Mouse (Mus musculus): ENCODE measurements around the gene Ets1. TPM values are rescaled to one million over a fixed set of nuclear protein-coding genes. Genes with fewer than 3 reads are reported as not detected.
A peak's percentile ranks its signal among the peaks of the same experiment; 100 is the strongest.

Ets1 gene
- polyA plus RNA-seq, 1 experiment from 2014 or later, result 50.2 TPM

DNA sequence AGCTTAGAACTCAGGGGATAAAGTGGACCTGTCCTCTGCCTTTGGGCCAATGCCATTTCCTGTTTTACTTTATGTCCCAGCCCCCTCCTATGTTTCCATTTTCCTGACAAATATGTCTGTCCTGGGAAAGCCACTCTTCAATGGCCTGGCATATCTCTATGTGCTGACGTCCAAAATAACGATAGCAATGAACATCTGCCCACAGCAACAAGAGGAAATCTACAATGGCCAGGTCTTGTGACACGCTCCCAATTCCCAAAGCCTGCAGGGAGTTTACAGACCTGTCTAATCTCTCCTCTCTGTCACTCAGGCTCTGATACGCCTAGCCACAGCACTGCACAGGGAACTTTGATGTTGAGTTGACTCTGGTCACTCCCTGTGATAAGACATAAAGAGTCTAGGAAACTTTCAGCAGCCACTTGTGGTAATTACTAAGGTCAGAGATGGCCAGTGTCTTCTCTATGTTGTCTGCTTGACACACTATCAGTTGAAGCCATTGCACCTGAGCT lies 124.7 kb downstream of the Ets1 start:
- Histone ChIP-seq H3K27me3 (ENCODE audit: insufficient read depth, poor library complexity, severe bottlenecking) (peaks cover 42% of the 10 kb centered on the region), H3K27ac (no peak overlapping the region; the same call in 1 of the 2 replicates), H3K4me1 (peaks cover 14% of the 10 kb centered on the region), H3K36me3 (peaks cover 12% of the 10 kb centered on the region; the same call in 1 of the 2 replicates), H3K4me3 (no peak overlapping the region), H3K9me3 (no peaks in the 10 kb centered on the region)
- no peak for DNase-seq (ENCODE audit: low spot score)
- WGBS, result 17% methylated on average over 4 of the region's 4 CpGs

DNA sequence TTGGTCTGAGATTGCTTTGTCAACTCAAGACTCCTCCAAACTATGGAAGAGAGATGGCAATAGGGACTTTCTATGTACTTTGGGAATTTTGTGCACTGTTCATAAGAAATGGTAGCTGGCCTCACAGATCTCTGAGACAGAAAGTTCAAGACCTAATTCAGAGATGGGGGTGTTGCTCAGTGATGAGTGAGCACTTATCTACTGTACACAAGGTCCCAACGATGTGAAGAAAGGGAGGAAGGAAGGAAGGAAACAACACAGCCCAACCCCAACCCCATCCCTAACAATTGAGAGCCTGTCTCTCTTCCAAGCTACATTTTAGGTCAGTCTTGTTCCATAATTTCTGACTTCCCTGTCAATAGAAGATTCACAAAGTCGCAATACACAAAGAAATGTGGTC lies 125.3 kb downstream of the Ets1 start:
- Histone ChIP-seq H3K4me1 (peaks cover 14% of the 10 kb centered on the region), H3K27ac (no peak overlapping the region), H3K4me3 (no peak overlapping the region), H3K9me3 (no peaks in the 10 kb centered on the region), H3K27me3 (ENCODE audit: insufficient read depth, poor library complexity, severe bottlenecking) (peaks cover 42% of the 10 kb centered on the region), H3K36me3 (peaks cover 5% of the 10 kb centered on the region; the same call in 1 of the 2 replicates)
- DNase-seq (ENCODE audit: low spot score), result no peak
- WGBS, result 43% methylated on average over 2 of the region's 2 CpGs

DNA sequence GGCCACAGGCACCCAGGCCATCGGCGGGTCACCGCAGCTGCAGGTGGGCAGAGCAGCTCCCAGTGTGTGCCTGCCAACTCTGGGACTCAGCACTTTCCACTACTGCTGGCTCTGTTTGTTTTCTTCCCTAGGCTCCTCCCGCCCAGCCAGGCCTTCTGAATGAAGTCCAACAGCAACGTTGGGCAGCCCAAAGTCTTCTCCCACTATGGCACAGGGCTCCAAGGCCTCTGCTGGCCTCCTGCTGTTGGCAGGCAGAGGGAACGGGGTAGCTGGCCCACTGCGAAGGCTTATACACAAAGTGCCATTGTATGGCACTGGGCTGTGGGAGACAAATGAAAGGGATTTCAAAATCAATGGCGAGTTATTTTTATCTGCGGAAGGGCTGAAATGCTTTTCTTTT lies 128.4 kb downstream of the Ets1 start:
- H3K36me3 ChIP-seq, result no peaks in the 10 kb centered on the region
- WGBS, result 74% methylated on average over 9 of the region's 9 CpGs
- H3K4me1 ChIP-seq, result peaks cover 14% of the 10 kb centered on the region
- no peak overlapping the region for H3K4me3 ChIP-seq
- no peaks in the 10 kb centered on the region for H3K9me3 ChIP-seq
- no peak for DNase-seq (ENCODE audit: low spot score)
- no peak overlapping the region for H3K27ac ChIP-seq
- peaks cover 39% of the 10 kb centered on the region for H3K27me3 ChIP-seq (ENCODE audit: insufficient read depth, poor library complexity, severe bottlenecking)

DNA sequence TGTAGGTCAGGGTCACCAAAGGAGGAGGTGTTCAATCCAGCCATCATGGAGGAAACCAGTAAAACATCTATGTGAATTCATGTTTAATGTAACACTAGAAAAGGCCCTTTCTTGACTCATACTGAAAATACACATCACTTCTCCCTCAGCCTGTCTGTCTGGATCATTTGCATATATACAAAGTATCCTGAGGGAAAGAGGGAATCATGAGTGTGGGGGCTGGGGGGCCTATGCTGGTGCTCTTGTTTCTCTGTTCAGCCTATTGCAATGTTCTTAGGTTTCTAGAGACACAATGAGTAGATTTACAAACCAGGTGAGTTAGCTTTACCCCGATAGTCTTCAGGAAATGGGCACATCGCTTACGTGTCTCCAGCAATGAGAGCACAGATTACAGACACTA lies 129.1 kb downstream of the Ets1 start:
- peaks cover 13% of the 10 kb centered on the region for H3K4me1 ChIP-seq
- H3K36me3 ChIP-seq, result no peaks in the 10 kb centered on the region
- DNase-seq (ENCODE audit: low spot score), result no peak
- no peak overlapping the region for H3K4me3 ChIP-seq
- H3K9me3 ChIP-seq, result no peaks in the 10 kb centered on the region
- peaks cover 36% of the 10 kb centered on the region for H3K27me3 ChIP-seq (ENCODE audit: insufficient read depth, poor library complexity, severe bottlenecking)
- H3K27ac ChIP-seq, result no peak overlapping the region
- WGBS, result 91% methylated on average over 3 of the region's 3 CpGs

DNA sequence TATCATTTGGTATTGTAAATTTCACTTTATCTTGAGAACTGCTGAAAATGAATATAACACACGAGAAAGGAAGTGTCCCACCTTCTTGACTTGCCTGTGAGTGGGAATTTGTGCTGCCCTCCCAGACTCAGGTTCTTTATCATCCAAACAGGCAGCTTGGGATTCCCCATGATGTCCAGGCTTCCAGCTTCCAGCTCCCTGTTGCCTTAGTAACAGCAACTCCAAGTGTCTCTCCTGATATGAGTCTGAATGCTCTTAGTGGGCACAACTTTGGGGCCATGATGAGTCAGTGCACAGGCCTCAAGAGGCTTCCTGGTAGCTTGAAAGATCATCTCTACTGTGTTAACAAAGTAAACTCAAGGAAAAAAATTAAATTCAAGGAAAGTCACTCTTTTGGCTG lies 142.8 kb downstream of the Ets1 start:
- no peak for DNase-seq (ENCODE audit: low spot score)

DNA sequence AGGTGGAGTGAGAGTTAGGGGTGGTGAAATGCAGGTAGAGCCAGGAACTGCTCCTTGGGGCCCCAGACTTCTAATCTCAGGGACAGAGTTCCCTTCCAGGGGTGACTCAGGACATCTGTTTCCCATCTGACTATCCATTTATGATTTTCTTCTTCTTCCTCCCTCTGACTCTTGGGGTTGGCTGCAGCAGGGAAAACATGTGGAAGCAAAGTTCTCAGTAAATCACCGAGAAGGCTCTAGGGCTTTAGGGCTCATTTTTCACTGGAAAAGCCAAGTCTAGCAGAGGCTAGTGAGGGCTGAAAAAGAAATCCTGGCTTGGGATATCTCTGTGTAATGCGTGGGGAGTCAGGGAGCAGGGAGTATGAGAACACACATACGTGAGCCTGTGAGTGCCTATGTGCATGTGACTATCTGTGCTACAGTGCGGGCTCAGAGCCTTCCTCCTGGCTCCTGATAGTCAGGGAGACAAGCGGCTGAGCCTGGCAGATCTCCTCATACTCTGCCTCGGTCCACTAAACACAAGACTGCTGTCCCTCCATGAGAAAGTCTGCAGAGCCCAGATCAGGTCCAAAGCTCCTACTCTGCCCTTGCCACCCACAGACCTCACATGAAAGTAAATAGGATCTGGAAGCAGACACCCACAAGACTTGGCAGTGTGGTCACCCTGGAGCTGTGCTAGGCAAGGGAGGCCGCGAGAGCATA lies 146.5 kb downstream of the Ets1 start:
- WGBS, result 65% methylated on average over 8 of the region's 8 CpGs
- Histone ChIP-seq H3K4me1 (peaks cover 10% of the 10 kb centered on the region), H3K27me3 (ENCODE audit: insufficient read depth, poor library complexity, severe bottlenecking) (no peaks in the 10 kb centered on the region), H3K27ac (0 out of 2 replicates have a peak overlapping the region, but pooled peaks have one; percentile 6), H3K36me3 (no peaks in the 10 kb centered on the region), H3K4me3 (no peak overlapping the region), H3K9me3 (no peaks in the 10 kb centered on the region)
- no peak for DNase-seq (ENCODE audit: low spot score)

More for the DNA sequence above, 142.8 kb downstream of the Ets1 start:
- H3K36me3 ChIP-seq, result no peaks in the 10 kb centered on the region
- no peak overlapping the region for H3K4me3 ChIP-seq
- H3K27ac ChIP-seq, result no peak overlapping the region
- H3K4me1 ChIP-seq, result no peaks in the 10 kb centered on the region
- no peaks in the 10 kb centered on the region for H3K27me3 ChIP-seq (ENCODE audit: insufficient read depth, poor library complexity, severe bottlenecking)
- no peaks in the 10 kb centered on the region for H3K9me3 ChIP-seq
- 68% methylated on average over 1 of the region's 1 CpGs for WGBS

DNA sequence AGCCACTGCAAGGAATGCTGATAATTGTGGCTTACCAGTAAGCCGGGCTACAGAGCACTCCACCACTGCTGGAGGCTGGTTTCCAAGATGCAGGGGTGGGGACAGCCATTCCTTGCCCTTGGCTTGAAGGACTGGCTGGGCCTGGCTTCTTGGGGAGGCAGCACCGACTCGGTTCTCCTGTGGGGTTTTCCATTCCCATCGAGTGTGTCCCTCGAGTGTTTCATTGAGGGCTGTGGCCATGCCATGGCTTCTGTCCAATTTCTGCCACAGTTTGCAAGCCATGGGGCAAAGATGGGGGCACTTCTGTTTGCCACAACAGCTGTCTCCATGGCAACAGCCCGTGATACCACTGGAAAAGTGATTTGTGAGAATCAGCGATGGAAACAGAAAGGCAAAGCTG lies 151.1 kb downstream of the Ets1 start:
- DNase-seq (ENCODE audit: low spot score), result no peak
- no peaks in the 10 kb centered on the region for H3K9me3 ChIP-seq
- peaks cover 40% of the 10 kb centered on the region for H3K4me1 ChIP-seq
- 0 out of 2 replicates have a peak overlapping the region, but pooled peaks have one; percentile 24 for H3K27ac ChIP-seq
- H3K4me3 ChIP-seq, result no peak overlapping the region
- H3K36me3 ChIP-seq, result no peaks in the 10 kb centered on the region
- 73% methylated on average over 7 of the region's 7 CpGs for WGBS
- H3K27me3 ChIP-seq (ENCODE audit: insufficient read depth, poor library complexity, severe bottlenecking), result no peaks in the 10 kb centered on the region

DNA sequence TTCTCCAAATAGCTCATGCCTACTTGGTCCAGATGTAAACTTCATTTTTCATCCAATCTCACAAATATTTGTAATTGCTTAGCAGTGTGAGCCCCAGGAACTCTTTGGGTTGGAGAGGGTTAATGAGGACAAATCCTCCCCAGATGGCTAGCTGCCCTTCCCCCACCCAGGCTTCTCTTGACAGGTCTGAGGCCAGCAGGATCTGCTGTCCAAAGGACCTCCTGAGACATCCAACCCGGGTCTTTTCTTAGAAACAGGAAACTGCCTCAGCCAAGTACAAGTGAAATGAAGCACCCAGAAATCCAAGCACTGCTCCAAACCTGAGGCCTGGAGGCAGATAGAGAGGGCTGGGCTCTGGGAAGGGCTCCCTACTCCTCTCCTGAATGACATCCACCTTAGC lies 151.6 kb downstream of the Ets1 start:
- peak; percentile 76 for DNase-seq (ENCODE audit: low spot score)
- Histone ChIP-seq H3K27me3 (ENCODE audit: insufficient read depth, poor library complexity, severe bottlenecking) (no peaks in the 10 kb centered on the region), H3K4me1 (peaks cover 41% of the 10 kb centered on the region), H3K4me3 (no peak overlapping the region), H3K27ac (no peak overlapping the region), H3K9me3 (no peaks in the 10 kb centered on the region), H3K36me3 (no peaks in the 10 kb centered on the region)
- WGBS, result 0% methylated on average over 1 of the region's 1 CpGs

DNA sequence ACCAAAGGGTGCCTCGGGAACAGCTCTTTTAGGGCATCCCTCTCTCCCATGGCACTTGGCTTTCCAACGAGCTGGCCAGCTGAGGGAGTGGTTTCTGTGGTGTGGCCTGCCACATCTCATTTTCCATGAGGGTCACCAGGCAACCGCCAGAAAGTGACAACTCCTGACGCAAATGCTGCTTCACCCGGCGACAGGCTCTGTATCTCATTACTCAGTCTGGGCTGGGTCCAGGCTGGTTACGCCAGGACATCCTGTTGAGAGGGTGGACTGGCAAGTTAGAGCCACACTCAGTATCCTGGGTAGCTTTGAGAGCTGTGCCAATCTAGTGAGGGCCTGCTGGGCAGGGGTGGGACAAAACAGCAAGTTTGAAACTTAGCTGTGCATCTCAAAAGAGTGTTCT lies 153.3 kb downstream of the Ets1 start:
- no peaks in the 10 kb centered on the region for H3K36me3 ChIP-seq
- no peak overlapping the region for H3K27ac ChIP-seq
- H3K4me1 ChIP-seq, result peaks cover 41% of the 10 kb centered on the region
- 24% methylated on average over 7 of the region's 7 CpGs for WGBS
- no peaks in the 10 kb centered on the region for H3K27me3 ChIP-seq (ENCODE audit: insufficient read depth, poor library complexity, severe bottlenecking)
- no peak for DNase-seq (ENCODE audit: low spot score)
- H3K4me3 ChIP-seq, result no peak overlapping the region
- no peaks in the 10 kb centered on the region for H3K9me3 ChIP-seq

DNA sequence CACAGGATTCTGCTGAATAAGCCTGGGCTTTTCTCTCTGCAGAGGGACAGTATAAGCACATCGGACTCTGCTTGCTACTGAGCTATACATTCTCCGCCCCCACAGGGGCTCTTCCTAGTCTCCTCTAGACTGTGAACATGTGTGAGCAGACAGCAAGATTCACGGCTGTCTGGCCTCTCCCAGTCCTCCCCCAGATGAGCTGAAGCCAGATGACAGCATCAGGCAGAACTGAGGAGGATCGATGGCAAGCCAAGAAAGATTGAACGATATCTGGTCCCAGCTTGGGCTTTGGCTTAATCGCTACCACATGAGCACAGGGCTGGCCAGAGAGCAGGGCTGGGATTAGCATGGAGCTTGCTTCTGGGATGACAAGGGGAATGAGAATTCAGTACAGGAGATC lies 155.7 kb downstream of the Ets1 start:
- H3K27me3 ChIP-seq (ENCODE audit: insufficient read depth, poor library complexity, severe bottlenecking), result no peaks in the 10 kb centered on the region
- WGBS, result 54% methylated on average over 6 of the region's 6 CpGs
- H3K4me3 ChIP-seq, result no peak overlapping the region; the same call in 1 of the 2 replicates
- no peaks in the 10 kb centered on the region for H3K9me3 ChIP-seq
- H3K4me1 ChIP-seq, result peaks cover 38% of the 10 kb centered on the region
- DNase-seq (ENCODE audit: low spot score), result no peak
- 0 out of 2 replicates have a peak overlapping the region, but pooled peaks have one; percentile 10 for H3K27ac ChIP-seq
- no peaks in the 10 kb centered on the region for H3K36me3 ChIP-seq

DNA sequence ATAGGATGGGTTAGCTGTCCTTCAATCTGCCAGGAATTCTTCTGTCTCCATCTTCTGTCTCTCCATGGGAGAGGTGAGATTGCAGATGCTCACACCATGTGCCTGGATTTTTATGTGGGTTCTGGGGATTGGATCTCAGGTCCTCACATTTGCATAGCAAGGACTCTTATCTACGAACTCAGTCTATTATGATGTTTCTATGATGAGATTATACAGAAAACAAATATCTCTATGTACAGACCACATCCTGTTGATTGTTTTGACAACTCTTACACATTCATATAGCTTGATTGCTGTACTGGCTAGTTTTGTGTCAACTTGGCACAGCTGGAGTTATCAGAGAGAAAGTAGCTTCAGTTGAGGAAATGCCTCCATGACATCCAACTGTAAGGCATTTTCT lies 162.2 kb downstream of the Ets1 start:
- Histone ChIP-seq H3K4me3 (no peak overlapping the region), H3K27ac (no peak overlapping the region), H3K9me3 (no peaks in the 10 kb centered on the region), H3K36me3 (no peaks in the 10 kb centered on the region), H3K27me3 (ENCODE audit: insufficient read depth, poor library complexity, severe bottlenecking) (no peaks in the 10 kb centered on the region), H3K4me1 (no peaks in the 10 kb centered on the region)
- no peak for DNase-seq (ENCODE audit: low spot score)
- 65% methylated on average over 1 of the region's 1 CpGs for WGBS

DNA sequence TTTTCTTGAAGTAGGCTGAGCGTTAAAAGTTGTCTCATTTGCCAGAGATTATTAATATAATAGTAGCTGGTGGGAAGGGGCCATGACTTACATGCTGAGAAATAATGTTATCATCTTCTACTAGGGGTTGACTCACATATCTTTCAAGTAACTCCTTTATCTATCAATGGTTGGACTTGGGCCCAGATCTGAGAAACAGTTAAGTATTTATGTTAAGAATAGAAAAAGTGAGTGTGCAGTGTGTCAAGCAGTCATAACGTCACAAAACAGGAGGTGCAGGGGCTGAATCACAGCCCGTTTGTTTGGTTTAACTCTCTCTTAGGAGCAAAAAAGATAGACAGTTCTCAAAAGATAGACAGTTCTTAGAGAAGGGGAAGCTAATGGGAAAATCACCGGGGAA lies 170.1 kb downstream of the Ets1 start:
- no peak overlapping the region for H3K4me3 ChIP-seq
- H3K27ac ChIP-seq, result no peak overlapping the region
- no peak for DNase-seq (ENCODE audit: low spot score)
- WGBS, result 60% methylated on average over 4 of the region's 4 CpGs
- H3K27me3 ChIP-seq (ENCODE audit: insufficient read depth, poor library complexity, severe bottlenecking), result no peaks in the 10 kb centered on the region
- no peaks in the 10 kb centered on the region for H3K4me1 ChIP-seq
- no peaks in the 10 kb centered on the region for H3K9me3 ChIP-seq
- no peaks in the 10 kb centered on the region for H3K36me3 ChIP-seq

All from heart, embryonic 10.5 days (tissue).